ENCODE assay signal across 36 mouse cellular contexts in the genomic region with DNA sequence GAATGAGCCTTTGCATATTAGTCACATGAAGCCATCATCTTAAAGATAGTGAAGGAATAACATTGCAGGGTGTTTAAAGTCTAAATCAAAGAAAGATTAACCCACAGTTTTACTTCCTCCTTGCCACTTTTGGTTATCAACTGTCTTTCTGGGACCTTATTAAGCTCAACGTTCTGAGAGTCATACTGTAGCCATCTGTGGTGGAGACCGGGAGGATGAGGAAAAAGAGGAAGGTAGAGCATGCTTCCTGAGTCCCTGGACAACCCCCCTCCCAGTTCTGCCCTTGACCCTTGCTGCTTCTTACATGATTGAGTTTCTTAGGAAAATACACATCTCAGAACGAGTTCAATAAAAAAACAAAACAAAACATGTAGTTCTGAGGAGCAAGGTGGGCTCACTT. TPM values are rescaled to one million over a fixed set of nuclear protein-coding genes. Genes with fewer than 3 reads are reported as not detected.
"Had no signal": no experiment of that assay in that cellular context is flagged by ENCODE, and none has a peak within 500 bp of the region (broad histone marks: within the 10 kb centered on the region; RNA-seq: fewer than 3 reads in every experiment).

No protein-coding gene starts in this region.

- DNase-seq: cerebellum, adult 2 months; cerebellum, adult 8-10 months; cerebellum, adult 9-10 months; cerebellum, adult 9-11 months; cerebellum, postnatal 10 days; cerebellum, postnatal 14 days; cerebellum, postnatal 25 days; cerebellum, postnatal 36 days; embryo, embryonic 11 days; forebrain, postnatal 0 days; gastrocnemius, adult 2 months; gastrocnemius, postnatal 10 days; gastrocnemius, postnatal 14 days; gastrocnemius, postnatal 25 days; gastrocnemius, postnatal 36 days; heart, adult 11 months; heart, adult 18-20 months; heart, adult 2 months had no signal

- H3K36me3 ChIP-seq: embryonic facial prominence, embryonic 12.5 days; embryonic facial prominence, embryonic 13.5 days; embryonic facial prominence, embryonic 15.5 days; forebrain, embryonic 10.5 days; forebrain, embryonic 12.5 days; forebrain, embryonic 15.5 days had no signal

- H3K4me3 ChIP-seq: embryonic facial prominence, embryonic 12.5 days; embryonic facial prominence, embryonic 13.5 days; embryonic facial prominence, embryonic 15.5 days; erythroblast, embryonic 14.5 days; forebrain, embryonic 10.5 days; forebrain, embryonic 12.5 days; forebrain, embryonic 13.5 days; forebrain, embryonic 15.5 days; gastrocnemius, adult 2 months; heart, adult 2 months had no signal

- H3K27me3 ChIP-seq: embryonic facial prominence, embryonic 12.5 days; embryonic facial prominence, embryonic 13.5 days; embryonic facial prominence, embryonic 15.5 days; forebrain, embryonic 12.5 days; forebrain, embryonic 13.5 days; forebrain, embryonic 15.5 days had no signal

- ATAC-seq: forebrain, embryonic 13.5 days; forebrain, embryonic 14.5 days; forebrain, embryonic 15.5 days; forebrain, embryonic 16.5 days; forebrain, postnatal 0 days had no signal

- H3K9me3 ChIP-seq: embryonic facial prominence, embryonic 12.5 days; embryonic facial prominence, embryonic 13.5 days; embryonic facial prominence, embryonic 15.5 days; forebrain, embryonic 10.5 days; forebrain, embryonic 12.5 days; forebrain, embryonic 13.5 days; forebrain, embryonic 15.5 days had no signal

- H3K27ac ChIP-seq: embryonic facial prominence, embryonic 12.5 days; embryonic facial prominence, embryonic 13.5 days; embryonic facial prominence, embryonic 15.5 days; forebrain, embryonic 10.5 days; forebrain, embryonic 12.5 days; forebrain, embryonic 13.5 days; forebrain, embryonic 15.5 days; gastrocnemius, adult 2 months; heart, adult 2 months had no signal

- H3K9ac ChIP-seq: embryonic facial prominence, embryonic 12.5 days; embryonic facial prominence, embryonic 13.5 days; embryonic facial prominence, embryonic 15.5 days; forebrain, embryonic 12.5 days; forebrain, embryonic 13.5 days; forebrain, embryonic 15.5 days; forebrain, postnatal 0 days had no signal

- H3K4me1 ChIP-seq: embryonic facial prominence, embryonic 12.5 days; embryonic facial prominence, embryonic 13.5 days; embryonic facial prominence, embryonic 15.5 days; forebrain, embryonic 12.5 days; forebrain, embryonic 13.5 days; forebrain, embryonic 15.5 days had no signal

RNA-seq across cellular contexts. Expression of gene Gpr119, which starts 2.6 kb away (rescaled TPM):
- total RNA-seq: gastrocnemius, adult 18-20 months; gastrocnemius, postnatal 10 days; gastrocnemius, postnatal 14 days; gastrocnemius, postnatal 25 days; gastrocnemius, postnatal 36 days; gastrocnemius, postnatal 4 days; heart, adult 18-20 months; heart, adult 2 months; heart, adult 8-10 months had no signal
- polyA plus RNA-seq: cortical plate, adult 2 months; embryonic facial prominence, embryonic 11.5 days; embryonic facial prominence, embryonic 12.5 days; embryonic facial prominence, embryonic 13.5 days; embryonic facial prominence, embryonic 15.5 days; erythroblast, embryonic 14.5 days; forebrain, embryonic 10.5 days; forebrain, embryonic 11.5 days; forebrain, embryonic 12.5 days; forebrain, embryonic 13.5 days; forebrain, embryonic 14.5 days; forebrain, embryonic 15.5 days; forebrain, embryonic 16.5 days; forebrain, postnatal 0 days; frontal cortex, adult 2 months; gonadal fat pad, adult 2 months had no signal
